Mouse (Mus musculus) testis, postnatal 14 days (tissue): ENCODE data around the gene Gm9495.
"Not testable (repeated sequence)": the region's sequence is repeated elsewhere in the genome, so short reads cannot be mapped to it uniquely, and the experiment has no call there.

Experiments
- DNase-seq: peaks from one replicate; pipeline ENCODE4 v3.0.0; 2021; ENCODE audit warnings: low spot score

Gm9495 gene

DNA sequence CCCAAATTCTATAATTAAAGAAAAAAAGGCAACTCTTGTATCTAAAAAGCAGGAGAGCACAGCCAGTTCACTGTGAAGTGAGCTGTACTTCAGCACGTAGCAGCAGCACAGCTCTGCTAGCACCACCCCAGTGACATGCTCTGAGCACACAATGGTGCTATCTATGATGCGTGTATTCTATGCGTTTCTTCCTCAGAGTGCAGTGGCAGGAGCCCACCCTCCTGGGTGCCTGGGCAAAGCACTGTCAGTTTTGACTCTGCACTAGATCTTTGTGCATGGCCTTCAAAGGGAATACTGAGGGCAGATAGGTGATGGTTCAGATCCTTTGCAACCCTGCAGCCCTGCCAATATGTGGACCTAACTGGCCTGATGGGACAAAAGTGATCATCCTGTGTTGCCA is at the start of gene Gm9495:
Gene Gm9495, minus strand, starts transcription at position 101 of the 400 bp plus-strand sequence.
- DNase-seq: not testable (repeated sequence)

DNA sequence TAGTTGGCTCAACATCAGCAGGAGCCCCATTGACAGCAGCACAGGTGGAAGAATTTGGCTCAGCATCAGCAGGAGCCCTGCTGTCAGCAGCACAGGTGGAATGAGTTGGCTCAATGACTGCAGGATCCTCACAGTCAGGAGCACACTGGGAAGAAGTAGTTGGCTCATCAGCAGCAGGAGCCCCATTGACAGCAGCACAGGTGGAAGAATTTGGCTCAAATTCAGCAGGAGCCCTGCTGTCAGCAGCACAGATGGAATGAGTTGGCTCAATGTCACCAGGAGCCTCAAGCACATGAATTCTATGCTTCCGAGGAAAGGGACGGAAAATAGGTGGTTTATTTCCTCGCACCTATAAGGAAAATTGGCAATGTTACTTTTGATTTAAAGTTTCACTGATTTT is 21.6 kb upstream of the Gm9495 start:
- not testable (repeated sequence) for DNase-seq

DNA sequence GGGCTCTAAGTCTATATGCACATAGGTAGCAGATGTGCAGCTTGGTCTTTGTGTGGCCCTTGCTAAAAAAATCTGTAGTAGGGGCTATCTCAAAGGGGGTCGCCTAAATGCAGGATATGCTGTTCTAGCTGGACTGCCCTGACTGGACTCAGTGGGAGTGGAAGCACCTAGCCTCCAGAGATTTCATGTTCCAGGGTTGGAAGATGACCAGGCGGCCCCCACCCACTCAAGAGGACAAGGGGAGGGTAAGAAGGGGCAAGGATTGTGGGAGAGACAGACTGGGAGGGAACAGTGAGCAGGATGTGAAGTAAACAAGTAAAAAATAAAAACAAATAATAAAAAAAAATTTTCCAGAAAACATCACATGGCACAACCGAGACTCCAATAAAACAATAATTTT is 33.3 kb downstream of the Gm9495 start:
- not testable (repeated sequence) for DNase-seq

DNA sequence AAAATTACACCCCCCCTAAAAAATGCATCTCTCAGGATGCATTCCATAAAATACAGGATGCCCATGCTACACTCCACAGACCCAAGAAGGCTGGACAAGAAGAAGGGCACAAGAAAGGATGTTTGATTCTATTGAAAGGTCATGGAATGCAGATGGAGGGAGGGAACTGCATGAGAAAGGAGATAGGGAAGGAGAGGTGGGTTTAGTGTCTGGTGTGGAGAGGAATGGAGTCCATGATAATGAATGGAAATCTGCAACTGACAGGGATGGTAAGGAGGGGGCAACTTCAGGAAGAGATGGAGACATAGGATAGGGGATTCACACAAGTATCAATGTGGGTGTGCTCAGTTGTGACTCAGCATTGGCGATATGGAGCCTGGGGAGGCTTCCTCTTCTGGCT is 39.0 kb downstream of the Gm9495 start:
- DNase-seq: no peak

DNA sequence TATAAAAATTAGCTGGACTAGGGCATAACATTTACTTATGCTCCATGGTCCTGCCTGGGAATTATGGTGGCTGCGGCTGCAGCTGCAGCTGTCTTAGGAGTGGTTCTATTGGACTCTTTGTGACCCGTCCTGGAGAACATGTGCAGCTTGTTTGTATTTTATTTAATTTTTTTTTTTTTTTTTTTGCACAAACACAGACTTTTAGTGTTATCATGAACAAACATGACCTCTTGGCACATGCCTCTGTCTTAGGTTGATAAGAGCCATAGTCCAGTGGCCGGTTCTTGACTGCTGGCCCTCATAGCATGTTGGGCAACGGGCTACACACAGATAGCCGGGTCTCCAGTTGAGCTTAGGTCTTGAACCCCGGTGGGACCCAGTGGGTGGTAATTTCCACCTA is 48.6 kb downstream of the Gm9495 start:
- DNase-seq: no peak

DNA sequence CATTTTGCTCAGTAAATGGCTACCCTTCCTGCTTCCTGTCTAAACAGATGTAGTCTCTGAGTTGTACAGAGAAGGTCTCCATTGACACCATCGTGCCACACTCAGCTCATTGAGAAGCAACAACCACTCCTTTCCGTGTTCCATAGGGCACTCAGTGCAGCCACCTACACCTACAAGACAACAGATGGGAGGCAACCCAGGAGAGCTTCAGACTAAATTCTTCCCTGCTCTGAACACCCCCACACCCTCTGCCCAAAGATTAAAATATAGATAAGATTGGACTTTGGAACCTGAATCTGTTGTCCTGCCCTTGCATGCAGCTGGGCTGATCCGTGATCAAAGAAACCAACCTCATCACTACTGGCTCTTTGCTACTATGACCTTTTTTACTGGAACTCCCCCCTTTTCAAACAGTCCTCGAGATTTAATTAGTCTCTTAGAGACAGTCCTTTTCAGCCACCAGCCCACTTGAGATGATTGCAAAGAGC is 53.4 kb downstream of the Gm9495 start:
- no peak for DNase-seq

DNA sequence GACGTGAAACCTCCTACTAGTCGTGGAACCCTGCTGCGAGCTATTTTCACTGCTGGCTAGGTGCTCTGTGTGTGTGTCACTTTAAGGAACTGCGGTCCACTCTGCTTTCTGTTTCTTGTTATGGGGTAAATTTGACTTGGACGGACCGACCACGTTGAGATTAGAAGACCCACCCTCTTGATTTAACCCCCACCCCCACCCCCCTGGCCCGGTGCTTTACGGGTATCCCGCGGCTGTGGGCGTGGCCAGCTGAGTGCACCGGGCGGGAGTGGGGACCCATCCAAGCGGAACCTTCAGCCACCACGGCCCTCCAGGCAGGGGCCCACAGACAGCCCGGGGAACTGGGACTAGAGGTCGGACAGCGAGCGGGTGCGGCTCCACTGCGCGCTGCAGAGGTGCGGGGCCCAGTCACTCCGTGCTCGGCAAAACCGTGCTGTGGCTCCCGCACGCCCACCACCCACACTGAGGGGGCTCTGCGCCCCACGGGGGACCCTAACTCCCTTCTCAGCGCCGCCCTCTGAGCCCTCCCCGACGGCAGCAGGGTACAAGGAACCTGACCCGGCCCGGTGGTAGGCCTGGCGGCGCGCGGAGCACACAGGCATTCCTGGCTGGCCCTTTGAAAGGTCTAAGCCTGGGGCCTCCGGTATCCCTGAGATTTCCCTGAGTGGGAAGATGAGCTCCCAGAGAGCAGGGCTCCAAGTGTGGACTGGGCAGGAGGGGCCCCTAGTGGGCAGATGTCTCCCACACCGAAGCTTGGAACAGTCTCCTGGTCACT is 54.0 kb downstream of the Gm9495 start:
- DNase-seq: peak; percentile 61

DNA sequence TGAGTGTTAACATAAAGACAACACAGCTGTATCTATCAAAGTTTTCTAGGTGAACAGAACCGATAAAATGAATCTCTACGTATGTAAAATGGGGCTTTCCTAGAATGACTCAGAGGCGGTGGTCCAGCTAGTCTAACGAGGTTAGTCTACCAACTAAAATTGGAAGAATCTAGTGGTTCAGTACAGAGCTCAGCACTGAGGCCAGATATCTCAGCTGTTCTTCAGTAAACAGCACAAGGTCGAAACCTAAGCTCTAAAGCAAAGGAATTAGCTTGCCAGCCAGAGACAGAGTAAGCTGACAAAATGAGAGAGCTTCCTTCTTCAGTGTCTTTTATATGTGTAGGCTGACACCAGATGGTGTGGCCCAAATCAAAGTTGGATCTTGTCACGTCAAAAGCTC is 57.2 kb downstream of the Gm9495 start:
- no peak for DNase-seq

DNA sequence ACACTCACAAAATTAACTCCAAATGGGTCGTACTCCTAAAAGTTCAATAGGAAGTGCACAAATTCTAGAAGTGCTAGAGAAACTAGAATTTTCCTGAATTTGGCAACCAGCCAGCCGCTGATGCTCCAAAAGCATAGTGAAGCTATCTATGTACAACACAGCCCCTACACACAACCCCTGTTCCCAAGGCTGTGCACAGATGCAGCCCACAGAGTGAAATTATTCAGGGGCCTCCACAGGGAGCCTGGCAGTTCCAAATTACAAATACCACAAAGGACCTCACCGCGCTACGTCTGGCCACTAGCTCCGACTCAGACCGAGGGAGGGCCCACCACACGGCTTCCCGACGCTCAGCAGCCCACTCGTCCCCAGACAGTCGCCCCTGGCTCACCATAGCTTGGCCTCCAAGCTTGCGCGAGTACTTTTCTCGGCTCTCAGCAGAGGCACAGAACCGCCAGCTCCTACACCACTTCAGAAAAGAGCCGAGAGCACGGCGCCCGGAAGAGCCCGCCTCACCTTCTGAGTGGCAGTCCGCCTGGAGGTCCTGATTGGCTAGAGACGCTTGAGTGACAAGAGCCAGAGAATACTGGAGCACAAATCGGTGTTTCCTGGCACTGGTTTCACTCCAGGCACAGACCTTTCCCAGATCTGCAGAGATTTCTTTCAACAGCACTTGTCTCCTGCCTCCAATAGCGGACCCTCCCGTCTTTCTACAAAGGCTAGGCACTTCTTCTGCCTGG is 58.1 kb downstream of the Gm9495 start:
- peak; percentile 90 for DNase-seq

DNA sequence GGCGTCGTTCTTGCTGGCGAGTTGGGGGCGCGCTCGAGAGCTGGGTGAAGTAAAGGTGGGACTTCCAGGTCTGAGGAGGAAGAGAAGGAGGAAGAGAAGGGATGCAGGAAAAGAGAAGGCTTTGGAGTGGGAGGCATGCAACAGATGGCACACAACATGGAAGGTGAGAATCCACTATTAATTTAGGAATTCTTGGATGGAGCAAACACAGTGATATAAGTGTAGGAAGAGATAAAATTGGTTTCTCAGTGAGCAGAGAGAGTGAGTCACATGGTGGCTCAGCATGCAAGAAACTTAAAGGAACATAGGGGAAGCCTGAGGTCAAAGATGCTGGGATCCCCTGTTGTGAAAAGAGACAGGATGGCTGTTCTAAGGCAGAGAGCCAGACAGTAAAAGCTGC is 69.0 kb downstream of the Gm9495 start:
- no peak for DNase-seq
